Mouse (Mus musculus) liver, embryonic 14.5 days (tissue): Measurements from ENCODE around the gene Drg2. TPM values are rescaled to one million over a fixed set of nuclear protein-coding genes. Genes with fewer than 3 reads are reported as not detected.

Experiments used
- ATAC-seq: fragments of 200-750 bp; cut with Nextera tagmentation; 2 replicates; pipeline ENCODE4 v1.8.0; 2017; ENCODE audit warnings: moderate number of reproducible peaks, mild to moderate bottlenecking, moderate library complexity; ENCODE audit not compliant: insufficient read depth
- DNase-seq, 3 experiments: peaks; one replicate each; pipeline ENCODE4 v3.0.0-alpha.2; 2012 to 2013; ENCODE audit warnings: low read depth in 3 of 3, low spot score in 3 of 3
- H3K27ac ChIP-seq: fragments of 300-500 bp; sonication (generic); 2 replicates; pipeline ENCODE4 v1.5.1; 2014; ENCODE audit warnings: moderate library complexity, mild to moderate bottlenecking, control low read depth, inconsistent platforms
- H3K27me3 ChIP-seq: fragments of 300-500 bp; sonication (generic); 2 replicates; pipeline ENCODE4 v1.6.1; 2014; ENCODE audit warnings: mild to moderate bottlenecking, low read length, moderate library complexity; ENCODE audit not compliant: control insufficient read depth, insufficient read depth
- H3K36me3 ChIP-seq: fragments of 300-500 bp; sonication (generic); replicated peaks from 2 replicates; pipeline ENCODE4 v1.6.1; 2014; ENCODE audit warnings: low read depth; ENCODE audit not compliant: control insufficient read depth, insufficient read depth
- H3K4me1 ChIP-seq, 2 experiments: fragments of 200-500 bp in 1 of 2; fragments of 300-500 bp in 1 of 2; sonication (generic) in 1 of 2; replicated peaks; 2 replicates each; pipeline ENCODE4 v1.6.1; 2012 to 2014; ENCODE audit warnings: antibody characterized with exemption in 1 of 2, inconsistent platforms in 1 of 2, low read length in 1 of 2; ENCODE audit not compliant: control insufficient read depth in 2 of 2, insufficient read depth in 2 of 2
- H3K4me2 ChIP-seq: fragments of 300-500 bp; sonication (generic); 2 replicates; pipeline ENCODE4 v1.6.1; 2014; ENCODE audit warnings: low read depth, mild to moderate bottlenecking, control low read depth, moderate library complexity
- H3K4me3 ChIP-seq, 2 experiments: fragments of 200-500 bp in 1 of 2; fragments of 300-500 bp in 1 of 2; sonication (generic) in 1 of 2; 2 replicates each; pipeline ENCODE4 v1.5.1; 2012 to 2014; ENCODE audit warnings: low read depth in 2 of 2, low read length in 2 of 2, mild to moderate bottlenecking in 2 of 2, control low read depth in 1 of 2, inconsistent platforms in 1 of 2, moderate library complexity in 1 of 2; ENCODE audit not compliant: insufficient read depth in 1 of 2
- H3K9ac ChIP-seq: fragments of 300-500 bp; sonication (generic); replicated peaks from 2 replicates; pipeline ENCODE4 v1.6.1; 2014; ENCODE audit warnings: mild to moderate bottlenecking, control low read depth, moderate library complexity
- H3K9me3 ChIP-seq: fragments of 300-500 bp; sonication (generic); 2 replicates; pipeline ENCODE4 v1.6.1; 2016; ENCODE audit warnings: low read length, mixed read lengths; ENCODE audit not compliant: control insufficient read depth
- CTCF ChIP-seq: IDR thresholded peaks from 2 replicates; pipeline ENCODE4 v1.5.1; 2016; ENCODE audit warnings: antibody characterized with exemption, low read depth, control low read depth
- EP300 ChIP-seq: IDR thresholded peaks from 2 replicates; pipeline ENCODE4 v1.6.1; 2016; ENCODE audit warnings: antibody characterized with exemption, low read depth
- WGBS: fragments of 180-500 bp; shearing (Covaris S2); extraction: QIAGEN DNeasy Blood & Tissue Kit; methylation state at CpG from one replicate; pipeline ENCODE4 v1.1.7; 2014; ENCODE audit not compliant: insufficient replicate concordance; 5-methylcytosine and 5-hydroxymethylcytosine counted together
- polyA plus RNA-seq, 2 experiments: library from polyadenylated mRNA; depleted of rRNA in 1 of 2; stranded (reverse) in 1 of 2; unstranded in 1 of 2; fragments of >200 nt; fragmentation: Nextera tagmentation in 1 of 2; extraction: Ambion mirVana in 1 of 2; gene quantifications; 2 replicates each; pipeline versions ENCODE4 v1.2.1 to v1.2.3; 2012 to 2014

Drg2 gene
- polyA plus RNA-seq, 2 experiments, result 22.9 to 37.5 TPM

GRCm38 (mm10) chr11:60416963-60417716 is 37.3 kb upstream of the Drg2 start, which contains the start of gene Gid4:
Gene Gid4 (plus strand): TSS chr11:60417145.
- TF ChIP-seq CTCF (no peak), EP300 (no peak)
- ATAC-seq, result peak; percentile 95
- Histone ChIP-seq H3K4me1 (peaks cover 22 to 23% of the 10 kb centered on the region in 2 experiments), H3K36me3 (peaks cover 2% of the 10 kb centered on the region; the same call in 1 of the 2 replicates), H3K27me3 (no peaks in the 10 kb centered on the region), H3K9me3 (no peaks in the 10 kb centered on the region), H3K9ac (peak within 1 kb of the TSS; percentile 82), H3K4me2 (peak within 1 kb of the TSS; percentile 99), H3K4me3 (peak within 1 kb of the TSS; percentile 85 to 87), H3K27ac (peak within 1 kb of the TSS; percentile 31)
- under 1% methylated on average over 78 of the region's 81 CpGs for WGBS
- peak; percentile 98 to 99 (median 99) for DNase-seq

- H3K27ac ChIP-seq, result peak within 1 kb of the TSS; percentile 31
- ATAC-seq, result peak; percentile 34
- TF ChIP-seq EP300 (no peak), CTCF (no peak)
- under 1% methylated on average over 38 of the region's 39 CpGs for WGBS
- H3K4me1 ChIP-seq, result peaks cover 22 to 23% of the 10 kb centered on the region in 2 experiments
- peak within 1 kb of the TSS; percentile 72 to 85 for H3K4me3 ChIP-seq
- H3K9ac ChIP-seq, result peak within 1 kb of the TSS; percentile 79
- DNase-seq, result peak in 2 of 3 experiments; percentile 11 to 13
- H3K9me3 ChIP-seq, result no peaks in the 10 kb centered on the region
- H3K27me3 ChIP-seq, result no peaks in the 10 kb centered on the region
- peaks cover 2% of the 10 kb centered on the region; the same call in 1 of the 2 replicates for H3K36me3 ChIP-seq
- peak within 1 kb of the TSS; percentile 99 for H3K4me2 ChIP-seq
Measured at GRCm38 (mm10) chr11:60417717-60418472, 36.5 kb upstream of the Drg2 start, which contains the start of gene Atpaf2. Gene Atpaf2 (minus strand): TSS chr11:60418457.

GRCm38 (mm10) chr11:60418473-60418803 is 36.0 kb upstream of the Drg2 start:
- H3K4me3 ChIP-seq, result peak overlapping the region; percentile 72 to 85
- H3K4me2 ChIP-seq, result peak overlapping the region; percentile 99
- peaks cover 2% of the 10 kb centered on the region; the same call in 1 of the 2 replicates for H3K36me3 ChIP-seq
- ATAC-seq, result no peak
- H3K27me3 ChIP-seq, result no peaks in the 10 kb centered on the region
- H3K9me3 ChIP-seq, result no peaks in the 10 kb centered on the region
- peaks cover 22 to 23% of the 10 kb centered on the region in 2 experiments for H3K4me1 ChIP-seq
- peak overlapping the region; percentile 79 for H3K9ac ChIP-seq
- WGBS, result 2% methylated on average over 6 of the region's 6 CpGs
- H3K27ac ChIP-seq, result peak overlapping the region; percentile 31
- TF ChIP-seq CTCF, result no peak
- no peak for TF ChIP-seq EP300
- peak in 2 of 3 experiments; percentile 41 to 45 for DNase-seq

DNA sequence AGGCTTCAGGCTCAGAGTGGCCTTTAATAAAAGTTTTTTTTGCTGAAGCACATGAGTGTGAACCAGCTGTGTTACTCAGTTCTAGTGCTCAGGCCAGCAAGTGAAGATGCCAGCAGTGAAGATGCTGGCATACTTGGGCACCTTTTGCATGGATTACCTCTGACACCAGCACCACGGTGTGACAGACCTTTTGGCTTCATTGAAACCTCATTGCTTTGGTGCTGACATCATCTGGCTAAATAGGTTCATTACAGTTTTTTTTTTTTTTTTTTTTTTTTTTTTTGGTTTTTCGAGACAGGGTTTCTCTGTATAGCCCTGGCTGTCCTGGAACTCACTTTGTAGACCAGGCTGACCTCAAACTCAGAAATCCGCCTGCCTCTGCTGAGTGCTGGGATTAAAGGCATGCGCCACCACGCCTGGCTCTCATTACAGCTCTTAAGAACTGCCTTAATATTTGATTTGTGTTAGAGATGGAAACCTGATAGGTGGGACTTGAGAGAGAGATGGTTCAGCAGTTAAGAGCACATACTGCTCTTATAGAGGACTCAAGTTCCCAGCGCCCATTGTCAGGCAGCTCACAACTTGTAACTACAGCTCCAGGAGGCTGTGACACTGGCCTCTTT is 32.2 kb upstream of the Drg2 start:
- TF ChIP-seq CTCF, result 0 out of 2 replicates have a peak, but pooled peaks have one; percentile 18
- no peak for TF ChIP-seq EP300
- DNase-seq, result no peak

More for the DNA sequence above, 32.2 kb upstream of the Drg2 start:
- Histone ChIP-seq H3K36me3 (no peaks in the 10 kb centered on the region), H3K9ac (no peak overlapping the region), H3K27me3 (no peaks in the 10 kb centered on the region), H3K9me3 (no peaks in the 10 kb centered on the region), H3K27ac (no peak overlapping the region), H3K4me3 (no peak overlapping the region), H3K4me1 (peaks cover 9 to 10% of the 10 kb centered on the region in 2 experiments), H3K4me2 (no peak overlapping the region)
- ATAC-seq, result no peak
- 67% methylated on average over 5 of the region's 6 CpGs for WGBS
